In the genomic region with DNA sequence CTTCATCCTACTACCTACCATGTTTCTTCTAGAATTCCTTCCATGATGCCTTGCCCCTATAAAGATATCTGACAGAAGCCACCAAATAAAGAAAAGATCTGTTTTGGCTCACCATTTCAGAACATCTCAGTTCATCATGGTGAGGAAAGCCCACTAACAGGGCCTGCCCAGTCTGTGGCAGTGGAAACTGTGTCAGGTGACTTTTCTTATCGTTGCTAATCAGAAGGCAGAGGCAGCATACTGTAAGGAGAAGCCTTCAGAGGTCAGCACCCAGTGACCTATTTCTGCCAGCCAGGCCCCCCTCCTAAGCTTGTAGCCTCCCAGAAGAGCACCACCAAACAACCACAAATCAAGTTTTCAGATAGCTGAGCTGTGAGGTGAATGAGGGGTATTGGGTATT, we compare ENCODE assay signal across 12 mouse cellular contexts.
DNase-seq lines count a peak whose midpoint lies in the region; ATAC-seq lines count a peak whose summit lies in the region.
"Had no signal": no experiment of that assay in that cellular context is flagged by ENCODE, and none has a peak within 500 bp of the region (broad histone marks: within the 10 kb centered on the region; RNA-seq: fewer than 3 reads in every experiment).

No protein-coding gene starts in this region.

- intact Hi-C loops in heart, postnatal 14 days (cut with DNase I) = no loop called here
- intact Hi-C loops in left cerebral cortex, postnatal 36 days (cut with DNase I) = no loop called here

- H3K9me3 ChIP-seq in heart, embryonic 13.5 days = no peaks in the 10 kb centered on the region
- H3K9me3 ChIP-seq in neural tube, embryonic 14.5 days (ENCODE audit: control insufficient read depth, low read length) = no peaks in the 10 kb centered on the region
- H3K9me3 ChIP-seq in liver, embryonic 12.5 days (replicated peaks) = no peaks in the 10 kb centered on the region
- H3K9me3 ChIP-seq: embryonic facial prominence, embryonic 13.5 days; intestine, embryonic 15.5 days had no signal

- no peaks in the 10 kb centered on the region for H3K27me3 ChIP-seq in heart, embryonic 13.5 days (replicated peaks)
- H3K27me3 ChIP-seq in neural tube, embryonic 14.5 days (ENCODE audit: control insufficient read depth, insufficient read depth, low read length) = no peaks in the 10 kb centered on the region
- no peaks in the 10 kb centered on the region for H3K27me3 ChIP-seq in liver, embryonic 12.5 days (replicated peaks)
- H3K27me3 ChIP-seq: embryonic facial prominence, embryonic 13.5 days; intestine, embryonic 15.5 days had no signal

- no peak for ATAC-seq in heart, embryonic 13.5 days (ENCODE audit: extremely low read depth, insufficient number of reproducible peaks, low FRiP score, low TSS enrichment)
- ATAC-seq in neural tube, embryonic 14.5 days (ENCODE audit: low read depth) = peak; percentile 31; the same call in 1 of the 2 replicates
- peak; percentile 70 for ATAC-seq in liver, embryonic 12.5 days
- no peak for ATAC-seq in frontal cortex, adult (ENCODE audit: low TSS enrichment)
- ATAC-seq: CD4-positive, CD25-positive, alpha-beta regulatory T cell, adult 4 months; intestine, embryonic 15.5 days had no signal

- H3K36me3 ChIP-seq in heart, embryonic 13.5 days = no peaks in the 10 kb centered on the region
- H3K36me3 ChIP-seq in neural tube, embryonic 14.5 days (ENCODE audit: control insufficient read depth, insufficient read depth, low read length) = no peaks in the 10 kb centered on the region
- H3K36me3 ChIP-seq in liver, embryonic 12.5 days = no peaks in the 10 kb centered on the region
- H3K36me3 ChIP-seq: intestine, embryonic 15.5 days had no signal

- no peak for DNase-seq in heart, postnatal 14 days
- no peak for DNase-seq in neural tube, embryonic 10.5 days (ENCODE audit: extremely low spot score, low spot score)
- no peak for DNase-seq in left cerebral cortex, postnatal 36 days (ENCODE audit: low spot score in 2 of 2)
- DNase-seq: cerebellum, postnatal 14 days; lung, adult 18-20 months had no signal

- WGBS in heart, embryonic 13.5 days = 13% methylated on average over 1 of the region's 1 CpGs
- WGBS in neural tube, embryonic 14.5 days = 96% methylated on average over 1 of the region's 1 CpGs
- 20% methylated on average over 1 of the region's 1 CpGs for WGBS in liver, embryonic 12.5 days (ENCODE audit: insufficient replicate concordance)

- H3K4me3 ChIP-seq in heart, embryonic 13.5 days = no peak overlapping the region
- no peak overlapping the region for H3K4me3 ChIP-seq in neural tube, embryonic 14.5 days (ENCODE audit: low read depth, low read length)
- no peak overlapping the region for H3K4me3 ChIP-seq in liver, embryonic 12.5 days
- H3K4me3 ChIP-seq: embryonic facial prominence, embryonic 13.5 days; intestine, embryonic 15.5 days had no signal

- peak overlapping the region; percentile 27; the same call in 1 of the 2 replicates for H3K4me2 ChIP-seq in heart, embryonic 13.5 days
- H3K4me2 ChIP-seq in neural tube, embryonic 14.5 days (ENCODE audit: low read depth, low read length) = no peak overlapping the region
- no peak overlapping the region for H3K4me2 ChIP-seq in liver, embryonic 12.5 days
- H3K4me2 ChIP-seq: embryonic facial prominence, embryonic 13.5 days; intestine, embryonic 15.5 days had no signal

- H3K4me1 ChIP-seq in heart, embryonic 13.5 days = peaks cover 74% of the 10 kb centered on the region
- H3K4me1 ChIP-seq in neural tube, embryonic 14.5 days (ENCODE audit: control insufficient read depth, insufficient read depth, low read length) = 0 out of 2 replicates have a peak, but pooled peaks cover 5% of the 10 kb centered on the region
- peaks cover 71% of the 10 kb centered on the region for H3K4me1 ChIP-seq in liver, embryonic 12.5 days

- H3K9ac ChIP-seq in heart, embryonic 13.5 days = no peak overlapping the region
- no peak overlapping the region for H3K9ac ChIP-seq in neural tube, embryonic 14.5 days (replicated peaks; ENCODE audit: low read depth, low read length)
- H3K9ac ChIP-seq in liver, embryonic 12.5 days = no peak overlapping the region
- H3K9ac ChIP-seq: embryonic facial prominence, embryonic 13.5 days; intestine, embryonic 15.5 days had no signal

- H3K27ac ChIP-seq in heart, embryonic 13.5 days (replicated peaks) = peak overlapping the region; percentile 81
- no peak overlapping the region for H3K27ac ChIP-seq in neural tube, embryonic 14.5 days (ENCODE audit: low read depth, low read length)
- H3K27ac ChIP-seq in liver, embryonic 12.5 days = peak overlapping the region; percentile 18; the same call in 1 of the 2 replicates
- H3K27ac ChIP-seq: embryonic facial prominence, embryonic 13.5 days; intestine, embryonic 15.5 days had no signal

Comparison
In these comparisons a context has a peak if more than half of its experiments do, and no peak if none do; other contexts are left out.
1. ATAC-seq: peak in neural tube, embryonic 14.5 days (single experiment) and liver, embryonic 12.5 days (single experiment); none in heart, embryonic 13.5 days (single experiment) and frontal cortex, adult (single experiment).